Mouse (Mus musculus): ENCODE measurements around the gene Nav2. TPM values are rescaled to one million over a fixed set of nuclear protein-coding genes. Genes with fewer than 3 reads are reported as not detected.

Gene Nav2
- polyA plus RNA-seq, 1 experiment from 2014 or later: 18.2 TPM

DNA sequence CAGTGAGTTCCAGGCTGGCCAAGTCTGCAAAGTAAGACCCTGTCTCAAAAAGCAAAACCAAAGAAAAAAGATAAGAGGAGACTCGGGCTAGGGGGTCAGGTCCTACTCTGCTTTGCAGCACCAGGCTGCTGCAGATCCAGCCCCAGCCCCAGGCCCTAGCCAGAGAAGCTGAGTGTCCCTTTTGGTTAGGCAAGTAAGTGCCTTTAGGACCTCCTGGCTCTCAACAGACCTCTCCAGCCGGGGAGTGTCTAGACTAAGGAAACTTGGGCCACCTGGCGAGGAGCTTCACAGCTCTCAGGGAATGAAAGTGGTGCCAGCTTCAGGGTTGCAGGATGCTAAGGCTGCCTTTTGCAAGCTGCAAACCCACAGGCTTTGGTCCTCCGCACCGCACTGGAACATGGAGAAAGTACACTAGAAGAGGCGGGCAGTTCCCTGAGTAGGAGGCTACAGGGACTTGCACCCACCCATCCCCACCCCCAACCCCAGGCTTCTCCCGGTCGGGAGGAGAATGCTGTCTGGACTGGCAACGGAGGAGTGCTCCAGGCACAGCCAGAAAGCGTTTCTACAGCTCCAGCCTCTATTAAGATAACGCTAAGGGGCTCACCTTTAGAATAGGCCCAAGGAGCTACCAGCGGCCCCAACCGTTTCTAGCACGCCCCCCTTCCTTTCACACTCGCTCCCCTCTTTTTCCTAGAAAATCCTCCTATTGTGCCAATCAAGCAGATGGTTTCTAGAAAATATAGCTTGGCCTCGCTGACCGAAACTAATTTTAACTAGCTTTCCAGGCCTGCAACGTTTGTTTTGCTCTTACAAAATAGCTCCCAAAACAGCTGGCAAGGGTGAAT lies 731.6 kb downstream of the Nav2 start:
- Histone ChIP-seq H3K27ac (ENCODE audit: low read length) (no peak overlapping the region), H3K9ac (ENCODE audit: low read length) (no peak overlapping the region), H3K27me3 (ENCODE audit: control insufficient read depth, insufficient read depth, low read length) (peaks cover 58% of the 10 kb centered on the region), H3K4me3 (replicated peaks; ENCODE audit: low read length) (no peak overlapping the region), H3K4me1 (ENCODE audit: control insufficient read depth, insufficient read depth, low read length) (0 out of 2 replicates have a peak, but pooled peaks cover 2% of the 10 kb centered on the region), H3K36me3 (ENCODE audit: control insufficient read depth, insufficient read depth, low read length) (no peaks in the 10 kb centered on the region), H3K4me2 (ENCODE audit: low read depth, low read length) (no peak overlapping the region), H3K9me3 (replicated peaks; ENCODE audit: control insufficient read depth, low read length) (no peaks in the 10 kb centered on the region)
- 30% methylated on average over 18 of the region's 18 CpGs for WGBS
- ATAC-seq (ENCODE audit: insufficient read depth, low FRiP score): no peak

DNA sequence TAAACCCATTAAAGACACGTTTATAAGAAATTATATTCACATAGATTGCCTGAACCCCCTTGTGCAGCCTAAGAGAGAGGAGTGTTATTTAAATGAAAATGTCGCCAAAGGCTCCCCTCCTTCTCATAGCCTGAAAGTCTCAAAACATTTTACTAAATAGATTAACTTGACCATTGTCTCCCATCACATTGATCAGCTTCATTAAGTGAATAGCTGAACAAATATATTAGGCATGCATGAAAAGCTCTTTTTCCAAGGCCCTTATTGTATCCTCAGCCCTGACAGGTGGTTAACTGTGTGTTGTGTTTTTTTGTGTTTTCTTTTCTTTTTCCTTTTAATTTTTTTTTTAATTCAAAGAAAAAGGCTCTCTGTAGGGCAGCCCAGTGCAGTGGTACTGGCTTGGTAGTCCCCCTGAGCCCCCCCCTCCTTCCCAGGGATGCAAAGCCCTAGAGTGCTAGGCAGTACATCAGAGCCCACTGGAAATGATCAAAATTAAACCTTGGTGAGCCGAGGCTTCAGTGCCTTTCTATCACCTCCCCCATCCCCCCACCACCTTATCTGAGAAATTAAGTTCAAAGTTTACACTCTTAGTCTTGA lies 732.3 kb downstream of the Nav2 start:
- ATAC-seq (ENCODE audit: insufficient read depth, low FRiP score): no peak
- Histone ChIP-seq H3K27ac (ENCODE audit: low read length) (no peak overlapping the region), H3K9me3 (replicated peaks; ENCODE audit: control insufficient read depth, low read length) (no peaks in the 10 kb centered on the region), H3K36me3 (ENCODE audit: control insufficient read depth, insufficient read depth, low read length) (no peaks in the 10 kb centered on the region), H3K4me1 (ENCODE audit: control insufficient read depth, insufficient read depth, low read length) (0 out of 2 replicates have a peak, but pooled peaks cover 2% of the 10 kb centered on the region), H3K4me3 (replicated peaks; ENCODE audit: low read length) (no peak overlapping the region), H3K9ac (ENCODE audit: low read length) (no peak overlapping the region), H3K27me3 (ENCODE audit: control insufficient read depth, insufficient read depth, low read length) (peaks cover 52% of the 10 kb centered on the region), H3K4me2 (ENCODE audit: low read depth, low read length) (no peak overlapping the region)
- WGBS: 35% methylated on average over 3 of the region's 3 CpGs

Other genes starting within 250 kb of the Nav2 start
- gene Zdhhc13, start 119.7 kb upstream of the Nav2 start, polyA plus RNA-seq (2015; fragmentation: Nextera tagmentation; extraction: Ambion mirVana): 43.3 and 48.4 TPM in 2 replicates
- gene Csrp3, start 60.7 kb upstream of the Nav2 start, polyA plus RNA-seq (2015; fragmentation: Nextera tagmentation; extraction: Ambion mirVana): 1.7 and 35.0 TPM in 2 replicates
- gene E2f8, start 27.1 kb upstream of the Nav2 start, polyA plus RNA-seq (2015; fragmentation: Nextera tagmentation; extraction: Ambion mirVana): 19.9 and 20.9 TPM in 2 replicates